Mouse (Mus musculus) mouse trophoblast stem cell (cell line): ENCODE results near the gene Tnc.

ENCODE experiments used
- in situ Hi-C, 2 experiments: fragments of 300-500 bp; cut with MseI, MboI; formaldehyde crosslinking; loops; 2 replicates in 1 of 2; 3 replicates in 1 of 2; pipeline ENCODE4 v1.15.1; 2025

Tnc gene

GRCm38 (mm10) chr4:64025591-64025990, 21.2 kb downstream of the Tnc start:
- in situ Hi-C loops, result no loop called here

- in situ Hi-C loops, result no loop called here
Observed at GRCm38 (mm10) chr4:64024041-64024779, 22.6 kb downstream of the Tnc start.

- in situ Hi-C loops, result no loop called here
Observed at GRCm38 (mm10) chr4:64020930-64021589, 25.8 kb downstream of the Tnc start.

GRCm38 (mm10) chr4:64020151-64020550, 26.7 kb downstream of the Tnc start:
- in situ Hi-C loops, result no loop called here

GRCm38 (mm10) chr4:64011308-64011707, 35.5 kb downstream of the Tnc start:
- in situ Hi-C loops, result no loop called here

- in situ Hi-C loops, result no loop called here
Observed at GRCm38 (mm10) chr4:64009936-64010335, 36.9 kb downstream of the Tnc start.

- in situ Hi-C loops, result no loop called here
Observed at GRCm38 (mm10) chr4:64005198-64005597, 41.6 kb downstream of the Tnc start.

- in situ Hi-C loops, result no loop called here
Observed at GRCm38 (mm10) chr4:64003677-64004076, 43.1 kb downstream of the Tnc start.

GRCm38 (mm10) chr4:64002168-64002567, 44.6 kb downstream of the Tnc start:
- in situ Hi-C loops, result no loop called here

- in situ Hi-C loops, result no loop called here
Observed at GRCm38 (mm10) chr4:64000788-64001187, 46.0 kb downstream of the Tnc start.

GRCm38 (mm10) chr4:64000293-64000692, 46.5 kb downstream of the Tnc start:
- in situ Hi-C loops, result no loop called here

- in situ Hi-C loops, result no loop called here
Observed at GRCm38 (mm10) chr4:63993462-63994113, 53.2 kb downstream of the Tnc start.

- in situ Hi-C loops, result no loop called here
Observed at GRCm38 (mm10) chr4:63990216-63990615, 56.6 kb downstream of the Tnc start.

- in situ Hi-C loops, result no loop called here
Observed at GRCm38 (mm10) chr4:63988090-63988489, 58.7 kb downstream of the Tnc start.

GRCm38 (mm10) chr4:63986576-63986975, 60.2 kb downstream of the Tnc start:
- in situ Hi-C loops, result no loop called here

GRCm38 (mm10) chr4:63983098-63983445, 63.7 kb downstream of the Tnc start:
- in situ Hi-C loops, result no loop called here

GRCm38 (mm10) chr4:63982425-63983097, 64.3 kb downstream of the Tnc start:
- in situ Hi-C loops, result no loop called here

- in situ Hi-C loops, result no loop called here
Observed at GRCm38 (mm10) chr4:63980211-63980794, 66.5 kb downstream of the Tnc start.

GRCm38 (mm10) chr4:63979635-63980034, 67.2 kb downstream of the Tnc start:
- in situ Hi-C loops, result no loop called here

- in situ Hi-C loops, result no loop called here
Observed at GRCm38 (mm10) chr4:63972536-63972935, 74.3 kb downstream of the Tnc start.

GRCm38 (mm10) chr4:63971762-63972161, 75.1 kb downstream of the Tnc start:
- in situ Hi-C loops, result no loop called here

GRCm38 (mm10) chr4:63970925-63971324, 75.9 kb downstream of the Tnc start:
- in situ Hi-C loops, result no loop called here
